ENCODE assay signal across 31 mouse cellular contexts in genomic region chr2:157144132-157144531, GRCm38 (mm10). TPM values are rescaled to one million over a fixed set of nuclear protein-coding genes. Genes with fewer than 3 reads are reported as not detected.
DNase-seq lines count a peak whose midpoint lies in the region; ATAC-seq and TF ChIP-seq lines count a peak whose summit lies in the region.
"Had no signal": no experiment of that assay in that cellular context is flagged by ENCODE, and none has a peak within 500 bp of the region (broad histone marks: within the 10 kb centered on the region; RNA-seq: fewer than 3 reads in every experiment).

No protein-coding gene starts in this region.

- H3K4me1 ChIP-seq in ES-Bruce4 (ENCODE audit: control insufficient read depth, insufficient read depth, low read length), result peaks cover 11% of the 10 kb centered on the region
- no peaks in the 10 kb centered on the region for H3K4me1 ChIP-seq in forebrain, embryonic 12.5 days
- peaks cover 6% of the 10 kb centered on the region; the same call in 1 of the 2 replicates for H3K4me1 ChIP-seq in liver, postnatal 0 days (ENCODE audit: insufficient read depth)
- H3K4me1 ChIP-seq in liver, embryonic 11.5 days (replicated peaks; ENCODE audit: control insufficient read depth, insufficient read depth, low read length), result no peaks in the 10 kb centered on the region

- TF ChIP-seq EP300 in ES-Bruce4 (IDR thresholded peaks at IDR 0.05; ENCODE audit: insufficient read depth, low read depth, low read length), result peak; percentile 74
- no peak for TF ChIP-seq EP300 in liver, postnatal 0 days (IDR thresholded peaks at IDR 0.05; ENCODE audit: low read depth)

- no peaks in the 10 kb centered on the region for H3K9me3 ChIP-seq in ES-Bruce4 (replicated peaks; ENCODE audit: control insufficient read depth, insufficient read depth, low read length, poor library complexity, severe bottlenecking)
- peaks cover 6% of the 10 kb centered on the region; the same call in 1 of the 2 replicates for H3K9me3 ChIP-seq in forebrain, embryonic 12.5 days
- no peaks in the 10 kb centered on the region for H3K9me3 ChIP-seq in liver, postnatal 0 days (ENCODE audit: low read length)
- H3K9me3 ChIP-seq in liver, embryonic 11.5 days (ENCODE audit: control insufficient read depth, low read length), result no peaks in the 10 kb centered on the region

- H3K9ac ChIP-seq in ES-Bruce4 (ENCODE audit: low read depth, poor library complexity, severe bottlenecking), result no peak overlapping the region
- no peak overlapping the region for H3K9ac ChIP-seq in forebrain, embryonic 12.5 days
- H3K9ac ChIP-seq in liver, postnatal 0 days (replicated peaks), result no peak overlapping the region
- H3K9ac ChIP-seq in liver, embryonic 11.5 days (ENCODE audit: low read depth, low read length), result no peak overlapping the region

- no peak for TF ChIP-seq CTCF in ES-Bruce4 (IDR thresholded peaks at IDR 0.05; ENCODE audit: low read depth, low read length)
- TF ChIP-seq CTCF in liver, postnatal 0 days (IDR thresholded peaks at IDR 0.05; ENCODE audit: low read depth), result no peak

- 73% methylated on average over 5 of the region's 5 CpGs for WGBS in forebrain, embryonic 12.5 days
- WGBS in liver, postnatal 0 days (ENCODE audit: insufficient replicate concordance), result 83% methylated on average over 5 of the region's 5 CpGs
- WGBS in liver, embryonic 11.5 days, result 88% methylated on average over 5 of the region's 5 CpGs

- DNase-seq in heart, adult 11 months, result peak; percentile 75
- no peak for DNase-seq in heart, postnatal 25 days (ENCODE audit: low spot score)
- DNase-seq in R1 (ENCODE audit: low read depth, low spot score), result peak; percentile 10
- DNase-seq in ZHBTc4 (ENCODE audit: low read depth, low spot score), result peak; percentile 8
- no peak for DNase-seq in liver, postnatal 0 days
- no peak for DNase-seq in liver, embryonic 11.5 days (ENCODE audit: low spot score)
- DNase-seq: adrenal gland, adult 2 months; adrenal gland, adult 8-10 months; adrenal gland, postnatal 10 days; adrenal gland, postnatal 14 days; adrenal gland, postnatal 25 days; adrenal gland, postnatal 36 days; B cell, adult 2 months; cerebellum, adult 11 months; cerebellum, adult 11-12 months; cerebellum, adult 18-20 months; cerebellum, adult 2 months; cerebellum, adult 8-10 months had no signal

- H3K4me3 ChIP-seq in ES-Bruce4 (ENCODE audit: low read depth, low read length), result no peak overlapping the region
- H3K4me3 ChIP-seq in forebrain, embryonic 12.5 days (replicated peaks), result no peak overlapping the region
- H3K4me3 ChIP-seq in liver, postnatal 0 days (ENCODE audit: low read depth, low read length), result no peak overlapping the region
- H3K4me3 ChIP-seq in liver, embryonic 11.5 days (ENCODE audit: low read depth, low read length), result no peak overlapping the region

- intact Hi-C loops in heart, postnatal 25 days (cut with DNase I), result no loop called here

- no peaks in the 10 kb centered on the region for H3K36me3 ChIP-seq in ES-Bruce4 (ENCODE audit: control insufficient read depth, insufficient read depth, low read length, poor library complexity, severe bottlenecking)
- H3K36me3 ChIP-seq in forebrain, embryonic 12.5 days (replicated peaks), result peaks cover 40% of the 10 kb centered on the region
- H3K36me3 ChIP-seq in liver, postnatal 0 days (replicated peaks; ENCODE audit: insufficient read depth, low read length), result peaks cover 28% of the 10 kb centered on the region
- peaks cover 8% of the 10 kb centered on the region for H3K36me3 ChIP-seq in liver, embryonic 11.5 days (ENCODE audit: control insufficient read depth, insufficient read depth, low read length)

- ATAC-seq in forebrain, embryonic 12.5 days (ENCODE audit: low FRiP score), result no peak
- no peak for ATAC-seq in liver, postnatal 0 days
- ATAC-seq in liver, embryonic 11.5 days (replicated peaks; ENCODE audit: low FRiP score), result no peak
- ATAC-seq: activated CD4-positive, CD25-positive, alpha-beta regulatory T cell, adult 4 months; CD4-positive, CD25-positive, alpha-beta regulatory T cell, adult 4 months; Patski had no signal

- H3K4me2 ChIP-seq in forebrain, embryonic 12.5 days, result no peak overlapping the region
- H3K4me2 ChIP-seq in liver, postnatal 0 days (ENCODE audit: low read depth, low read length), result no peak overlapping the region
- no peak overlapping the region for H3K4me2 ChIP-seq in liver, embryonic 11.5 days

- TF ChIP-seq POLR2A in ES-Bruce4 (IDR thresholded peaks at IDR 0.05; ENCODE audit: insufficient read depth, low read length), result no peak

- H3K27me3 ChIP-seq in ES-Bruce4 (ENCODE audit: control insufficient read depth, insufficient read depth, low read length, poor library complexity, severe bottlenecking), result no peaks in the 10 kb centered on the region
- H3K27me3 ChIP-seq in forebrain, embryonic 12.5 days, result no peaks in the 10 kb centered on the region
- H3K27me3 ChIP-seq in liver, postnatal 0 days (ENCODE audit: insufficient read depth, low read length), result no peaks in the 10 kb centered on the region
- no peaks in the 10 kb centered on the region for H3K27me3 ChIP-seq in liver, embryonic 11.5 days (replicated peaks; ENCODE audit: control insufficient read depth, insufficient read depth, low read length)
- H3K27me3 ChIP-seq: CH12.LX, Patski had no signal

- H3K27ac ChIP-seq in ES-Bruce4 (ENCODE audit: insufficient read depth, low read length), result 0 out of 2 replicates have a peak overlapping the region, but pooled peaks have one; percentile 28
- H3K27ac ChIP-seq in forebrain, embryonic 12.5 days, result no peak overlapping the region
- no peak overlapping the region for H3K27ac ChIP-seq in liver, postnatal 0 days (ENCODE audit: low read depth)
- H3K27ac ChIP-seq in liver, embryonic 11.5 days (ENCODE audit: low read depth, low read length), result no peak overlapping the region

RNA-seq across cellular contexts. Expression of gene Samhd1, which starts 9.1 kb away (rescaled TPM):
- total RNA-seq in heart, postnatal 25 days (2021), result 10 to 100 TPM; 21.6 to 22.4 TPM
- 77.6 and 82.5 TPM in 2 replicates for polyA plus RNA-seq in ES-Bruce4 (2011; ENCODE audit: insufficient read depth, insufficient read length, low read depth, missing spikeins)
- 20.7 and 22.6 TPM in 2 replicates for polyA plus RNA-seq in forebrain, embryonic 12.5 days (2016; fragmentation: Nextera tagmentation; extraction: Ambion mirVana)
- polyA plus RNA-seq in liver, postnatal 0 days (2015; fragmentation: Nextera tagmentation; extraction: Ambion mirVana), result 16.5 and 17.3 TPM in 2 replicates
- polyA plus RNA-seq in liver, embryonic 11.5 days (2014; fragmentation: Nextera tagmentation; extraction: Ambion mirVana), result 33.1 and 33.2 TPM in 2 replicates

RNA-seq across cellular contexts. Expression of gene Tldc2, which starts 57.3 kb away (rescaled TPM):
- total RNA-seq in heart, postnatal 25 days (2021), result not detected
- polyA plus RNA-seq in ES-Bruce4 (2011; ENCODE audit: insufficient read depth, insufficient read length, low read depth, missing spikeins), result not detected in 2 replicates
- polyA plus RNA-seq in forebrain, embryonic 12.5 days (2016; fragmentation: Nextera tagmentation; extraction: Ambion mirVana), result not detected in 2 replicates
- not detected in 2 replicates for polyA plus RNA-seq in liver, postnatal 0 days (2015; fragmentation: Nextera tagmentation; extraction: Ambion mirVana)
- polyA plus RNA-seq in liver, embryonic 11.5 days (2014; fragmentation: Nextera tagmentation; extraction: Ambion mirVana), result not detected in 2 replicates
- total RNA-seq: adrenal gland, adult 18-20 months; adrenal gland, adult 2 months; adrenal gland, adult 8-10 months; adrenal gland, postnatal 10 days; adrenal gland, postnatal 14 days; adrenal gland, postnatal 25 days; adrenal gland, postnatal 36 days; adrenal gland, postnatal 4 days; CH12.LX; ES-E14; G1E; MEL had no signal
- polyA plus RNA-seq: activated CD4-positive, CD25-positive, alpha-beta regulatory T cell, adult 4 months; brain, embryonic 14.5 days; C2C12; CD4-positive, CD25-positive, alpha-beta regulatory T cell, adult 4 months; G1E had no signal

Comparison
In these comparisons a context has a peak if more than half of its experiments do, and no peak if none do; other contexts are left out.
1. DNase-seq: peak in heart, adult 11 months (single experiment), R1 (single experiment) and ZHBTc4 (single experiment); none in heart, postnatal 25 days (single experiment), liver, postnatal 0 days (single experiment) and liver, embryonic 11.5 days (single experiment).